Mouse (Mus musculus) mouse trophoblast stem cell (cell line): Measurements from ENCODE around the gene Ctnnbip1.

ENCODE experiments used
- in situ Hi-C, 2 experiments: fragments of 300-500 bp; cut with MseI, MboI; formaldehyde crosslinking; loops; 2 replicates in 1 of 2; 3 replicates in 1 of 2; pipeline ENCODE4 v1.15.1; 2025

Ctnnbip1 gene

DNA sequence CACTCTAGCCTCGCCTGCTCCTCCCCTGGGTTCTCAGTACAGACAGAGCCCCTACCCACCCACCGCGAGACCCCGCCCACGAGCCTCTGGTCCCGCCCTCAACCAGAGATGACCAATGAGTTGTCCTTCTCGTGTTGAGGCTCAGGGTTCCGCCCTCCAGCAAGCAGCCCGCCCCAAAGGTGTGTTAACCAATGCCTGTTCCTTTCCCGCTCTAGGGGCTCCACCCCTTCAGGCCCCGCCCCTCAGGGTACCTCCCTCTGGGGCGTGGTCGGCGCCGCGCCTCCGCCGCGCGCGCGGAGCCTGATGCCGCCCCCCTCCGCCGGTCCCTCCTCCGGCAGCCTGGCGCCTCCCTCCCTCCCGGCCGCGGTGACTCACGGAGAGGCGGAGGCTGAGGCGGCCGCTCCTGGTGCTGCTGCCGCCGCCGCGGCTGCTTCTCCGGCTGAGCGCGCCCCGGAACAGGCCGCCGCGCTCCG, at the start of gene Ctnnbip1:
Ctnnbip1 (plus strand) TSS at position 369 of the 473 bp plus-strand sequence.
- in situ Hi-C loops = no loop called here

DNA sequence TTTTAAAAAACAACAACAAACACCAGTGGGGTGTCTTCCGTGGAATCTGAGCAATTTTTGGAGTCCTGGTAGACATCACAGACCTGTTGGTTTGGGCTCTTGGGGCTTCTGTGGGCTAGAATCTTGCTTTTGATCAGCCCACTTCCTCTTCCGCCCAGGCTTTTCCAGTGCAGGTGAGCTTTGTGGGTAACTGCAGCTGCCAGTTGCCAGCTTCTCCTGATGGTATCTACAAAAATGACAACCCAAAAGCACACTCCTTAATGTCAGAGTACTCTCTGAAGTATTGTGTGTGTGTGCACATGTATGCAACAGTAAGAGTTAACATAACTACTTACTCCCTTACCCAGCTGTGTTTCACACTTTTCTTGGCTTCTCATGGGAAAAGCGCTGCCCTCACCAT, 48.5 kb upstream of the Ctnnbip1 start:
- in situ Hi-C loops = no loop called here

DNA sequence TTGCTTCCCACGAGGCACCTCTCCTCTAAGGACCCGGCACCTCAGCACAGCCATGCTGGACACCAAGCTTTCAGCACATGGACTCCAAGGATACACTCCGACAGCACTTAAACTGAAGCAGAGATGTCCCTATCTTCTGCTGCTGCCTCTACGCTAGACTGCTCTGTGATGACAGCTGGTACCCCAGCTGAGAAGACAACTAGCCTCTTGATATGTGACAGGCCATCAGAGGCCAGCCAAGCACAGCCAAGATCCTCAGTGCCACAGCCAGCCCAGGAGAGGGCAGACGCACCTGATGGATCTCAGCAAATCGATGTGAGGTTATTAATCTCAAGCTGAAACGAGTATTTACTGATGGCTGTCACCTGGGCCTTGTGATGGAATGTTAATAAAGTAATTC, 42.9 kb upstream of the Ctnnbip1 start:
- in situ Hi-C loops = no loop called here

DNA sequence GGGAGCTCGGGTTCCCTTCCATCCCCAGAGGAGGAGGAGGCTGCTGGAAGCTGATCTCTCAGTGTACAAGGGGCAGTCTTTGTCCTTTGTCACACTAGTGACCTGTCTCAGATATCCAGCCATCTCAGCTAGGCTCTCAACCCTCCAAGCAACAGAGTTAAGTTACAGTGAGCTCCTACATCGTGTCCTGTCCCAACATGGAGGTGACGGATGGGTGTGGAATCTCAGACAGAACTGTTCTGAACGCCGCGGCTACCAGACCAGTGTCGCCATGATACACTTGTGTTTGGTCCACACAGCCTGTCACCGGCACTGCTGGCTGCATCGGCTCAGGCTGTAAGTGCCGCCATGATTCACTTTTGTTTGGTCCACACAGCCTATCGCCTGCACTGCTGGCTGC, 41.0 kb upstream of the Ctnnbip1 start, which contains the start of gene Tmem274:
Tmem274 (plus strand) TSS at position 301 of the 400 bp plus-strand sequence.
- in situ Hi-C loops = no loop called here

DNA sequence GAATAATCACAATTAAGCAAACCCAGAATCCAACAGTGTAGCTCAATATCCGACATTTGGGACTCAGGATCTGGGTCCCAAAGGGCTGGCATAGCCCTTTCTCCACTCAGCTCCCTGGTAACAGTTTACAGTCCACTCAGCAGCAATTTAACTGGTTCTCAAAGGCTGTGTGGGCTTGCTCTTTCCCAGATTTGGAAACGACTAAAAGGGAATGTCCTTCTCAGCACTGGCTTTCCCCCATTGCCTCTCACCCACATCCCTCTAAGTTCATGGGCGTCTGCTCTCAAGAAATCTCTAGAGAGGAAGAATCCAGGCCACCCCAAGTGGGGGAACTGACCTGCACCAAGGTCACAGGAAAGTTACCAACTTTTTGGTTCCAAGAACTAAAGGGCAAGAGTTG, 33.5 kb upstream of the Ctnnbip1 start:
- in situ Hi-C loops = no loop called here

DNA sequence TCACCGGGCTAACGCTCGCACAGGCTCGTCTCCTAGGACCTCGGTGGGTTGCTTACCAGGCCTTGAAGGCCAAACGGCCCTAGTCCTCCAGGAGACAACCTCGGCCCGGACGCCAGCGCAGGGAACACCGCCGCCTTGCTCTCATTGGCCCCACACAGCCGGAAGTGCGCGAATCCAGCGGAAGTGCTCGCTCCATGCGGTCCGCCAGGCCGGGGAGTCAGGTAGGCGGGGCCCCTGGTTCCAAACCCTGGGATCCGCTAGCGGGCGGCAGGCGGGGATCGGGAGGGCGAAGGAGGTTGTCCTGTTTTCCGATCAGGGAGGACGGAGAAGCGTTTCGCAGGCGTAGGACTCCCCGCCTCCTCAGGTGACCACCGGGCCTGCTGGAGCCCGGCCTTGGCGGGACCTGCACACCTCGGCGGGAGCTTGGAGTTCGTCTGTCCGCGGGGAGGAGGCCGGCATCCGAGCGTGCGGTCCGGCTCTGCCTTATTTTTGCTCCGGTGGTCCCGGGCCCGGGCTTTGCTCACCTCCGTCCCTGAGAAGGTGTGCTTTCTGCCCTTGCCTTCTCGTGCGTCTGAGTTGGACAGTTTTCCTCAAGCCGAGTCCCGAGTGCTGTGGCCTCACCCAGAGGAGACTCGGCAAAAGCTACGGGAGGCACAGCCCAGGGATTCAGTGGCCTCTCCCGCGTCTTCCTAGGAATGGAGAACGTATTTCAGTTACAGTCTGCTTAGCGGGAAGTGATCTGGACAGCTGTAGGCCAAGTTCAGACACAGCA, 32.8 kb upstream of the Ctnnbip1 start, which contains the start of the genes Nmnat1 and Lzic:
Nmnat1 (minus strand) TSS at position 150 of the 772 bp plus-strand sequence.
Lzic (plus strand) TSS at position 177 of the 772 bp plus-strand sequence.
- in situ Hi-C loops = loop anchor here in 1 of 2 experiments (5.0 kb wide), 1 partner anchor 33 kb away; the partner anchor contains the start of gene Rbp7

DNA sequence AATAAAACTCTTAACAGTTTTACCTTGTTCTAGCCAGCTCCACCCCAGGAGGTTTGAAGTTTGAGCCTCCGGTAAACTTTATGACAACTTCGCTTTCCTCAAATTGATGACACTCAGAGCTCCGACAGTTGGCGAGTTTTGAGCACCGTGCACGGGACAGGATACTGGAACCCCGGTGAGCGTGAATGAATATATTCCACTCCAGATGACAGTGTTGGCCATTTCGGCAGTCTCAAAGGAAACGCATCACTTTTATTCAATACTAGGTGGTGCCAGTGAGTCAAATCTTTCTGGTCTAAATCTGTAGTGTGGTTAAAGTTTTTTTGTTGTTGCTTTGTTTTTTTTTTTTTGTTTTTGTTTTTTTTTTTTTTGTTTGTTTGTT, 32.2 kb upstream of the Ctnnbip1 start:
- in situ Hi-C loops = loop anchor here in 1 of 2 experiments (5.0 kb wide), 1 partner anchor 34 kb away; the partner anchor contains the start of gene Rbp7

DNA sequence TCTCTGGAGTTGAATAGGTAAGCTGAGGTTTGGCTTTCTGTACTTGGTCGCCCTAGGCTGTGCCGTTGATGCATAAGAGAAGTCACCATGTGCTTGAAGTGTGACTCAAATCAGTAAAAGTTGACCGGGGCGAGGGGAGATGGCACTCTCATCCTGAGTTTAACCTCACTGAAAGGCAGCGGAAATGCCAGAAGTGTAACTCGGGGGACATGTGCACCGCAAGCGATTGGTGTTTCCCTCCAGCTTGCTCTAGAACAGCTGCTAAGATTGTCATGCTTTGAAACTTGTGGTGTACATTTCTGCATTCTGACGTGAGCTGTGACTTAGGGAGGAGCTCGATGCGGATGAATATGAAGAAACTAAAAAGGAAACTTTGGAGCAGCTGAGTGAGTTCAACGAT, 30.3 kb upstream of the Ctnnbip1 start:
- in situ Hi-C loops = loop anchor here in 1 of 2 experiments (5.0 kb wide), 1 partner anchor 35 kb away; the partner anchor contains the start of gene Rbp7

DNA sequence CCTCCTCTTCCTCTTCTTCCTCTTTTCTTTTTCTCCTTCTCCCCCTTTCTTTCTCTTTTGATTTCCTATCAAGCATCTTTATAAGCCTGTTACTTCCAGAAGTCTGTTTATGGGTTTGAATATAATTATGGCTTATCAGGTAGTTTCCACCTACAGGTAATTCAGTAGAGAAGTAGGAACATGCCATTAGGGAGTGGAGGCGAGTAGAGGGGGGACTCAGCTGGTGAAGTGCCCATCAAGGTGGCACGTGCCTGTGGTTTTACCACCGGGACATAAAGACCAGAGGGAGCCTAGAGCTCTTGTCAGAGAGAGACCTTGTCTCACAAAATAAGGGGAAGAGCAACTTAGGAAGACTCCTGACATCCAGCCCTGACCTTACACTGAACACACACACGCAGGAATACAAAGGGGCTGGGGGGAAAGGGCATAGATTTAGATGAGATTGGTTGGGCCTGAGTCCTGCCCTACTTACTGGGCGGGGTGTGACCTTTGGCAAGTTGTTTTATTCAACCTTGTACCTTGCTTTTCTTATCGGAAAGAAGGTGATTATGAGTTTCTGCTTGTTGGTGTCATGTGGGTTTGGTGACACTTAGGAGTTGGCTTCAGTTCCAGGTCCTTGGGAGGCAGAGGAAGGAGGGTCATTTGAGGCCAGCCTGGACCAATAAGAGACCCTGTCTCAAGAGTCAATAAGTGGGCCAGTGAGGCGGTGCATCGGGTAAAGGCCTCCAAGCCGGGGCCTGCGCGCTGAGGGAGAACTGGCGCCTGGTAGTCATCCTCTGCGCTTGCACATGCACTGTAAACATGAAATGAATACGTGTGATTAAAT, 28.4 kb upstream of the Ctnnbip1 start:
- in situ Hi-C loops = loop anchor here in 1 of 2 experiments (5.0 kb wide), 1 partner anchor 37 kb away; the partner anchor contains the start of gene Rbp7

DNA sequence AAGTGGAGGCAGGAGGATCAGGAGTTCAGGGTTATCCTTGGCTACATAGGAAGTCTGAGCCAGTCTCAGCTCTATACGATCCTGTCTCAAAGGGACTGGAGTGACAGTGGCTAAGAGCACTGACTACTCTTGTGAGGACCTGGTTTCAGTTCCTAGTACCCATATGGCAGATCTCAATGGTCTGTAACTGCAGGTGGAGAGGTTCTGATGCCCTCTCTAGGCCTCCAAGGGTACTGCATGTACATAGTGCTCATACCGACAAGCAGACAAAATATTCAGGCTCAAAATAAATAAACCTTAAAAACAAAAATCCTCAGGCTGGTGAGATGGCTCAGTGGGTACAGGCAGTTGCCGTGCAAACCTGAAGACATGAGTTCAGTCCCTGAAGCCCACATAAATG, 26.9 kb upstream of the Ctnnbip1 start:
- in situ Hi-C loops = no loop called here

DNA sequence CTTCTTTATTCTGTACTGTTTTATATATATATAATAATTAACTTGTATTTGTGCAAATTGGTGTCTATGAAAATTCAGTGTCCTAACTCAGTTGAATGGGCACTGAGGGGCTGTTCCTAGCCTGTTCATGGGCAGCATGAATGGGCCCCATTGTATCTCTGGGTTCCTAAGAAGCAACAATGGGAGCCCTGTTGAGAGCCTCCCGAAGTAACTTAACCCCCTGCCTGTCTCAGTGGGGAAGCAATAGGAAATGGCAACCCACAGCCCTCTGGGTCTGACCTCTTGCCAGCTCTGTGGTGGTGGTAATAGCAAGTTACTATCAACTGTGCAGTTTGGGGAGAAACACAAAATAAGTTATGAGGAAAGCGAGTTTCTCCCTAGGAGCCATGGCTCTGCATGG, 21.4 kb upstream of the Ctnnbip1 start:
- in situ Hi-C loops = no loop called here

DNA sequence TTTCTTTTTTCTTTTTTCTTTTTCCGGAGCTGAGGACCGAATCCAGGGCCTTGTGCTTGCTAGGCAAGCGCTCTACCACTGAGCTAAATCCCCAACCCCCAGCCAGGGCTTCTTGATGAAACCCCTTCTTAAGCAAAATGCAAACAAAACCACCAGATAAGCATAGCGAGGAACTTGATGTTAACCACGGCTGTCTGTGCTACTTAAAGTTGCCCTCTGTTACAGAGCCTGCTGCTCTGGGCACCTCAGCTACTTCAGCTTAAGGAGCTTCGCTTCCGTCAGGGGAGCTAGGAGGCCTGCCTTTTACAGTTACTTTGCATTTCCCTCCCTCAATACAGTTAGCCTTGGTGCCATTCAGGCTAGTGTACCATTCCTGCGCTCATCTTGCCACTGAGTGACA, 19.1 kb upstream of the Ctnnbip1 start:
- in situ Hi-C loops = no loop called here

DNA sequence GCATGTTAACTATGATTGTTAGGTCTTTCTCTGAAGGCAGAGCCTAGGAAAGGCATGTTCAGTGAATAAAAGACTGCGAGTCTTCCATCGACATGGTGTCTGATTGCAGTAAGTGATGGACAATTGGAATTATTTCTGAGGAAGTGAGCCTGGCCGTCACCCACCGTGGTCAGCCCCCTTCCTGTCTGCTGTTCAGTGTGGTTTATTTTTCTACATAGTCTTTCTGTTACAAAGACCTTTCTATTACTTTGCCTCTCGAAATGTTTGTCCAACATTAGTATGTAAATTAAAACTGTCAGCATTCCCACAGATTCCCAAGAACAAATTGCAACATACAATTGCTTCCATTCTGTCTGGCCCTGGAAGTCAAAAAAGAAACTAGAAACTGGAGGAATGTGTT, 18.2 kb upstream of the Ctnnbip1 start:
- in situ Hi-C loops = no loop called here

DNA sequence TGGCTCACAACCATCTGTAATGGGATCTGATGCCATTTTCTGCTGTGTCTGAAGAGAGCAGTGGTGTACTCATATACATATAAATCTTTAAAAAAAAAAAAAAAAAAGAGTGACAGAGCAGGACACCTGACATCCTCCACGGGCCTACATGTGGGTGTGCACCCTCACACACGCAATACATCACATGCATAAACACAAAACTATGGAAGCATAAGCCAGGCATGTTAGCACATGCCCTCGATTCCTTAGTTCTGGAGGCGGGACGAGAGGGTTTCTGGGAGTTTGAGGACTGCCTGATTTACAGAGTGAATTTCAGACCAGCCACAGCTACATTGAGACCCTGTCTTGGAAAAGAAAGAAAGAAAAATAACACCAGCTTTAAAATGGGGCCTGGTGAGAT, 13.7 kb upstream of the Ctnnbip1 start:
- in situ Hi-C loops = no loop called here

DNA sequence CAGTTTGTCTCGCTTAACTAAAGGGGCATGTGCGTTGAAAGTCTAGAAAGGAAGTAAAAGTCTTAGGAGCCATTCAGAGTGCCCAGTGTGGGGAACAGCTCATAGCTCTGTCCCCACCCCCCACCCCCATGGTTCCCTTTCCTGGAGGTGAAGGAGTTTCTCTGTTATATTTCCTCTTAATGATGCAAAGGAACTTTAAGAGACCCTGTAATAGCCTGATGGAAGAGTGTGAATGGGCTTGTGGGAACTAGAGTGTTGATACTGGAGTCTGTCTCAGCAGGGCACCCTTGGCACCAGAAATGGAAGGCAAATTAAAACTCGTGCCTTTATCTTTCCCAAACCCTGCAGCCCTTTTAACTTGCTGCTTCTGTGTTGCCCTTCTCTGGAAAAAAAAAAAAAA, 13.2 kb upstream of the Ctnnbip1 start:
- in situ Hi-C loops = no loop called here

DNA sequence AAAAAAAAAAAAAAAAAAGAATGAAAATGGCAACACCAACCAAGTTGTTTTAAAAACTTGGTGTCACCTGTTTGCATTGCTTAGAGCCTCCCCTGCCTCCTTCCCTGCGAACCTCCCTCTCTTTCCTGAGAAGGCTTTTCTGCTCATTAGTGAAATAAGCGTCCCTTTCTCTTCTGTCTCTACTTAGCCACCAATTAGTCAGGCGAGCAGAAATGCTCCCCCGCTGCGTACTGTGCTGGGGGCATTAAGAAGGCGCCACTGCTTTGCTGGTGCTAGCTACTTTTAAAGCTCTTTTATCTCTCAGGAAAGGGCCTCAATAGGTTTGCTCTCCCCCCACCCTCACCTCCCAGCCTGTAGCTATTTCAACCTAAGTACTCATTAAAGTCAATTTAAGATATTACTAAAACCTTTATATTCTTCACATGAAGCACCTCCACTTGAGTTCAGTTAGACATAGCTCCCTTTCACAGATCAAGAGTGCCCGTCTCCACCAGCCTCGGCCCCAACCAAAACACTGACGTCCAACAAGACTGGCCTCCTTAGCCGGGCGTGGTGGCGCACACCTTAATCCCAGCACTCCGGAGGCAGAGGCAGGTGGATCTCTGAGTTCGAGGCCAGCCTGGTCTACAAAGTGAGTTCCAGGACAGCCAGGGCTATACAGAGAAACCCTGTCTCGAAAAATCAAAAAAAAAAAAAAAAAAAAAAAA, 12.6 kb upstream of the Ctnnbip1 start:
- in situ Hi-C loops = no loop called here

DNA sequence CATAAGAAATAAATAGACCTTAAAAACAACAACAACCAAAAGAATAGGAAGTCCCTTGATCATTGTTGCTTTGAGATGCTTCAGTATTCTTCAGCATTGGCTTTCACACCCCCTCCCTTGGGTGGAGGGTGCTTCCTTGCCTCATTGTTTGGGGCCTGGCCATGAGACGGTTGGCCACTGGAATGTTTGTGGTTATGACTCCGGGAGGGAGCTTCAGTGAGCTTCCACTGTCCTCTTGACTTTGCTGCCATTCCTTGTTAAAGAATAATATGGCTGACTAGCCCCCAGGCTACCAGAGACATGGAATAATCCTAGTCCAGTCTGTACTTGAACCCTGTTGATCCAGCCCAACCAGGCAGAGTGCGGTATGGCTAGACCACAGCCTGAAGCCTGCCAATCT, 11.1 kb upstream of the Ctnnbip1 start:
- in situ Hi-C loops = no loop called here

DNA sequence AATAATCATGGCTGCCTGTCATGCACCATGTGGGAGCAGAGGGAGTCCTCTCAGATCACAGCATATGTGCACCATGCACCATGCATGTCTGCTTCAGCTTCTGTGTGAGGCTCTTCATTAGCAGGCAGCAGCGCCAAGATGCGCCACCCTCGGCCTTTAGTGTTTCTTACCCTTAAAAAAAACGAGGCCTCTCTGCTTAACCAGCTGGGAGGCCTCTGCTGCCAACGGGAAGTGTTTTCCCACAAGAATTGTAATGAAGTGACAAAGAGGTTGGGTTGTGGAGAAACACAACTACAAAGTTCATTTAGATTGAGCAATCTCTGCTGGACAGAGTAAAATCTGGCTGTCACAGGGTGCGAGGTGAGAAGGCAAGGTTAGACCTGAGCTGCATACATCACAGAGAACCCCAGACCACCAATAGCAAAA, 6.8 kb upstream of the Ctnnbip1 start:
- in situ Hi-C loops = no loop called here

DNA sequence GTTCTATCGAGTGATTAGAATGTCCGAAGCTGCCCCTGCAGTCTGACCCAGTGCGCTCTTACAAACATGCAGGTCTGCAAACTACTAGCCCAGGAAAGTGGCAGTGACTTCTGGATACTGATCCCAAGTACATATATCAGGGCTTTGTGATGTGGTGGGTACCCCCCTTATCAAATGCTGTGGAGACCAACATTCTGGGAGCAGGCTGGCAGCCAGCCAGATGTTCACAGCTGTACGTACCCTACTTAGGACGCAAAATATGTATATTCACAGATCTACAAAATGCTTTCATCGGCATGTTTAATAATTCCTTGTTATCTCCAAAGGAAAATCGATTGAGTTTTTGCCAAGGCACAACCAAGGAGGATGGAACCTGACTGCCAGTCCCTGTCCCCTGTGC, 6.0 kb upstream of the Ctnnbip1 start:
- in situ Hi-C loops = no loop called here

DNA sequence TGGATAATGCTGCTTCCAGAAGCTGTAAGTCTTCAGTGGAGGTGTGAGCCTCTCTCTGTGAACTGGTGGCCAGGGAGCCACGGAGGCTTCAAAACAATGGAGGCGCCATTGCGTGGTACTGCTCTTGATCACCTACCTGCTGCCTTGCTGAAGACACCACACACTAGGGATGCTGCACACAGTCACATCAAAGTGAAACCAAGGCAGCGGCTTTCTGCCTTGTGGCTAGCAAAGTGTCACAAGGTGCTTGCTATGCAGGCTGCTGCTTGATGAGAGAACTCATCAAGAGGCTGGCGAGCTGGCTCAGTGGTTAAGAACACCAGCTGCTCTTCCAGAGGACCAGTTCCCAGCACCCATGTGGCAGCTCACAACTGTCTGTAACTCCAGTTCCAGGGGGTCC, 2.3 kb upstream of the Ctnnbip1 start:
- in situ Hi-C loops = no loop called here

DNA sequence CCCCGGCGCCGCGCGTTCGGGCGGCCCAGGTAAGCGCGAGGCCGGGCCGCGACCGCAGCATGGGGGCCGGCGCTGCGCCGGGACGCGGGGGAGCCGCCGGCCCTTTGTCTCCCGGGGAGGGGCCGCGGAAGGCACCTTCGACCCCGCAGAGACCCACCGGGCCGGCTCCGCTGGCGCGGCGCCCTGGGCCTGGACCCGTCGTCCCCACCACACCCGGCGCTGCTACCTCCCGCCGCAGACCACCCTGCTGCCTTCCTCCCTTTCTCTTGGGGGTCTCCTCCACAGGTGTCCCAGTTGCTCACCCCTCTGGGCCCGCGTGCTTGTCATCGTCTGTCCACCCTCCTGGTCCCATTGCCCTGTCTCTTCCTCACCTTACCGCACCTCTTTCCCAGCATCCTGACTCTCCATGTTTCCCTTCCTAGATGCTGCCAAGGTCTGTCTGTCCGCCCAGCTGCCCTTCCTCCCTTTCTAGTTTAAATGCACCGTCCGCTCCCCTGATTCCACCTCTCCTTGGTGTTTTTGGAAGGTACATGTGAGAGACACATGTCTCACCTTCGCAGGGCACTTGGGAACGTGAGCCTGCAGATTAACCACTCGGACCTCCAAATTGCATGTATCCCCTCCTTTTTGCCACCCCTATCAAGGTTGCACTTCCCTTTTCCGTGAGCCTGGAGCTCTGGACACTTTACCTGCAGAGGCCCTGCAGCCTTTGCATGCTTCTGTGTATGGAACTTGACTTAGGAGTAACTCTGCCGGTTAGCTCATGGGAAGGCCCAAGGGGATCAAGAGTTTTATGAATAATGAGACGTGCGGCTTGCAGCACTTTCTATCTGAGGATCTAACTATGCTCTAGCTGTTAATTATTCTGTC, 550 bp downstream of the Ctnnbip1 start:
- in situ Hi-C loops = no loop called here
